Mouse (Mus musculus): ENCODE data around the gene Pnmal2. TPM values are rescaled to one million over a fixed set of nuclear protein-coding genes. Genes with fewer than 3 reads are reported as not detected.

Gene Pnmal2
- polyA plus RNA-seq, 1 experiment from 2014 or later = 0.06 TPM

- no peaks in the 10 kb centered on the region for H3K27me3 ChIP-seq (ENCODE audit: insufficient read depth, low read length)
Measured at GRCm38 (mm10) chr7:16978173-16978572, 33.7 kb downstream of the Pnmal2 start.

GRCm38 (mm10) chr7:16978593-16978992 is 34.1 kb downstream of the Pnmal2 start:
- Histone ChIP-seq H3K27me3 (ENCODE audit: insufficient read depth, low read length) (no peaks in the 10 kb centered on the region), H3K4me3 (ENCODE audit: low read depth, low read length) (no peak overlapping the region), H3K9me3 (ENCODE audit: low read length) (no peaks in the 10 kb centered on the region), H3K9ac (replicated peaks) (no peak overlapping the region), H3K27ac (ENCODE audit: low read depth) (no peak overlapping the region), H3K4me2 (ENCODE audit: low read depth, low read length) (no peak overlapping the region), H3K36me3 (replicated peaks; ENCODE audit: insufficient read depth, low read length) (no peaks in the 10 kb centered on the region), H3K4me1 (ENCODE audit: insufficient read depth) (peaks cover 8% of the 10 kb centered on the region)
- ATAC-seq (no peak), DNase-seq (no peak)
- no peak for TF ChIP-seq EP300 (IDR thresholded peaks at IDR 0.05; ENCODE audit: low read depth)
- no peak for TF ChIP-seq CTCF (IDR thresholded peaks at IDR 0.05; ENCODE audit: low read depth)
- 80% methylated on average over 2 of the region's 3 CpGs for WGBS (ENCODE audit: insufficient replicate concordance)

More at GRCm38 (mm10) chr7:16978173-16978572, 33.7 kb downstream of the Pnmal2 start:
- WGBS (ENCODE audit: insufficient replicate concordance) = 60% methylated on average over 6 of the region's 6 CpGs
- no peak for ATAC-seq
- TF ChIP-seq CTCF (IDR thresholded peaks at IDR 0.05; ENCODE audit: low read depth) (no peak), EP300 (IDR thresholded peaks at IDR 0.05; ENCODE audit: low read depth) (no peak)
- Histone ChIP-seq H3K4me1 (ENCODE audit: insufficient read depth) (peaks cover 8% of the 10 kb centered on the region), H3K9me3 (ENCODE audit: low read length) (no peaks in the 10 kb centered on the region), H3K27ac (ENCODE audit: low read depth) (no peak overlapping the region), H3K4me2 (ENCODE audit: low read depth, low read length) (no peak overlapping the region), H3K4me3 (ENCODE audit: low read depth, low read length) (no peak overlapping the region), H3K9ac (replicated peaks) (no peak overlapping the region), H3K36me3 (replicated peaks; ENCODE audit: insufficient read depth, low read length) (no peaks in the 10 kb centered on the region)
- DNase-seq = no peak

GRCm38 (mm10) chr7:16980348-16980747 is 35.9 kb downstream of the Pnmal2 start:
- Histone ChIP-seq H3K27me3 (ENCODE audit: insufficient read depth, low read length) (no peaks in the 10 kb centered on the region), H3K4me1 (ENCODE audit: insufficient read depth) (peaks cover 8% of the 10 kb centered on the region), H3K9ac (replicated peaks) (peak overlapping the region; percentile 44; the same call in 1 of the 2 replicates), H3K4me2 (ENCODE audit: low read depth, low read length) (peak overlapping the region; percentile 66), H3K27ac (ENCODE audit: low read depth) (peak overlapping the region; percentile 78), H3K9me3 (ENCODE audit: low read length) (no peaks in the 10 kb centered on the region), H3K4me3 (ENCODE audit: low read depth, low read length) (peak overlapping the region; percentile 22), H3K36me3 (replicated peaks; ENCODE audit: insufficient read depth, low read length) (no peaks in the 10 kb centered on the region)
- DNase-seq (peak; percentile 66), ATAC-seq (peak; percentile 62)
- 2% methylated on average over 12 of the region's 12 CpGs for WGBS (ENCODE audit: insufficient replicate concordance)
- TF ChIP-seq EP300 (IDR thresholded peaks at IDR 0.05; ENCODE audit: low read depth) = no peak

- H3K27me3 ChIP-seq (ENCODE audit: insufficient read depth, low read length) = no peaks in the 10 kb centered on the region
- no peaks in the 10 kb centered on the region for H3K36me3 ChIP-seq (replicated peaks; ENCODE audit: insufficient read depth, low read length)
- DNase-seq (peak; percentile 61), ATAC-seq (peak; percentile 49)
- H3K9me3 ChIP-seq (ENCODE audit: low read length) = no peaks in the 10 kb centered on the region
- H3K4me2 ChIP-seq (ENCODE audit: low read depth, low read length) = no peak within 1 kb of the TSS
- WGBS (ENCODE audit: insufficient replicate concordance) = 35% methylated on average over 26 of the region's 26 CpGs
- no peak within 1 kb of the TSS for H3K27ac ChIP-seq (ENCODE audit: low read depth)
- peaks cover 8% of the 10 kb centered on the region for H3K4me1 ChIP-seq (ENCODE audit: insufficient read depth)
- no peak within 1 kb of the TSS for H3K9ac ChIP-seq (replicated peaks)
- TF ChIP-seq EP300 (IDR thresholded peaks at IDR 0.05; ENCODE audit: low read depth) = no peak
- no peak for TF ChIP-seq CTCF (IDR thresholded peaks at IDR 0.05; ENCODE audit: low read depth)
- no peak within 1 kb of the TSS for H3K4me3 ChIP-seq (ENCODE audit: low read depth, low read length)
Measured at GRCm38 (mm10) chr7:16982859-16983568, 38.5 kb downstream of the Pnmal2 start, which contains the start of gene Gm42372. TSS of gene Gm42372 (plus strand) at chr7:16983086.

GRCm38 (mm10) chr7:16987541-16988149 is 43.2 kb downstream of the Pnmal2 start:
- no peak overlapping the region for H3K9ac ChIP-seq (replicated peaks)
- ATAC-seq = no peak
- H3K4me3 ChIP-seq (ENCODE audit: low read depth, low read length) = no peak overlapping the region
- no peak for DNase-seq
- H3K36me3 ChIP-seq (replicated peaks; ENCODE audit: insufficient read depth, low read length) = no peaks in the 10 kb centered on the region
- 68% methylated on average over 7 of the region's 7 CpGs for WGBS (ENCODE audit: insufficient replicate concordance)
- no peak for TF ChIP-seq CTCF (IDR thresholded peaks at IDR 0.05; ENCODE audit: low read depth)
- no peak for TF ChIP-seq EP300 (IDR thresholded peaks at IDR 0.05; ENCODE audit: low read depth)
- H3K27me3 ChIP-seq (ENCODE audit: insufficient read depth, low read length) = no peaks in the 10 kb centered on the region
- H3K9me3 ChIP-seq (ENCODE audit: low read length) = no peaks in the 10 kb centered on the region
- no peak overlapping the region for H3K27ac ChIP-seq (ENCODE audit: low read depth)
- no peak overlapping the region for H3K4me2 ChIP-seq (ENCODE audit: low read depth, low read length)
- peaks cover 7% of the 10 kb centered on the region for H3K4me1 ChIP-seq (ENCODE audit: insufficient read depth)

GRCm38 (mm10) chr7:16988405-16988804 is 43.9 kb downstream of the Pnmal2 start:
- DNase-seq (no peak), ATAC-seq (no peak)
- Histone ChIP-seq H3K27me3 (ENCODE audit: insufficient read depth, low read length) (no peaks in the 10 kb centered on the region), H3K9ac (replicated peaks) (no peak overlapping the region), H3K36me3 (replicated peaks; ENCODE audit: insufficient read depth, low read length) (no peaks in the 10 kb centered on the region), H3K4me3 (ENCODE audit: low read depth, low read length) (no peak overlapping the region), H3K9me3 (ENCODE audit: low read length) (no peaks in the 10 kb centered on the region), H3K27ac (ENCODE audit: low read depth) (no peak overlapping the region), H3K4me2 (ENCODE audit: low read depth, low read length) (no peak overlapping the region), H3K4me1 (ENCODE audit: insufficient read depth) (peaks cover 9% of the 10 kb centered on the region)
- TF ChIP-seq CTCF (IDR thresholded peaks at IDR 0.05; ENCODE audit: low read depth) (no peak), EP300 (IDR thresholded peaks at IDR 0.05; ENCODE audit: low read depth) (no peak)
- 57% methylated on average over 3 of the region's 3 CpGs for WGBS (ENCODE audit: insufficient replicate concordance)
